Mouse (Mus musculus): ENCODE measurements around the gene Ralgapb.

Gene Ralgapb

DNA sequence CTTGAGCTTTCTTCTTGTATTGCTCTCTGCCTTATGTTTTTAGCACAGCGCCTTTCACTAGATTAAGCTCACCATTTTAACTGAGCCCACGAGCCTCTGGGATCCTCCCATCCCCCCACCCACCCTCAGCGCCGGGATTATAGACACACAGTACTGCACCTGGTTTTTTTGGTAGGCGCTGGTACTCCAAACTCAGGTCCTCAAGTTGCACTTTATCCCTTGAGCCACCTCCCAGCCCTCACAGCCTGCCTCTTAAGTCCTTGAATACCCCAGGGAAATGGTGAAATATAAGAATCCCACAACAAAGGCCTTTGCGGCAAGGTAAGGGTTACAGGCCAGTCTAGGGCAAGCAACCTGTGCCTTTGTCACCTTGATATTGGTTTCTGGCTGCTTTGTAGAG lies 110.2 kb downstream of the Ralgapb start:
- no peak for DNase-seq

DNA sequence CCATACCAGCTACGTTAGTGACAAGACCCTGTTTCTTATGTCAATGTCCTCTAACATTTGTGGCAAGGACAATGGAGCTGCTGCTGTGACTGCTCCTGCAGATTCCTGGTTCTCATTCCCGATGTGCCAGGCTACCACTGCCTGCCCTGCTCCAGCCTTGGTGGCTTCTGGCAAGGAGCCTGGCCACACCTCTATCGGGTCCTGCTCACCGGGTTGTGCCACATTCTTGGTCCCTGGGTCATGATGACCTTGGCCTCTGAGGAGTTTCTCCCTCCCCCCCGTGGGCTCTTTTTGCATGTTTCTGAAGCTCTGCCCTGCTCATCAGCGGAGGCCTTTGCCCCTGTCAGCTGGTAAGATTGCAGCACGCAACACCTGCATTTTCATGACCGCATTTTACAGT lies 113.4 kb downstream of the Ralgapb start:
- peak; percentile 49 to 67 for DNase-seq

DNA sequence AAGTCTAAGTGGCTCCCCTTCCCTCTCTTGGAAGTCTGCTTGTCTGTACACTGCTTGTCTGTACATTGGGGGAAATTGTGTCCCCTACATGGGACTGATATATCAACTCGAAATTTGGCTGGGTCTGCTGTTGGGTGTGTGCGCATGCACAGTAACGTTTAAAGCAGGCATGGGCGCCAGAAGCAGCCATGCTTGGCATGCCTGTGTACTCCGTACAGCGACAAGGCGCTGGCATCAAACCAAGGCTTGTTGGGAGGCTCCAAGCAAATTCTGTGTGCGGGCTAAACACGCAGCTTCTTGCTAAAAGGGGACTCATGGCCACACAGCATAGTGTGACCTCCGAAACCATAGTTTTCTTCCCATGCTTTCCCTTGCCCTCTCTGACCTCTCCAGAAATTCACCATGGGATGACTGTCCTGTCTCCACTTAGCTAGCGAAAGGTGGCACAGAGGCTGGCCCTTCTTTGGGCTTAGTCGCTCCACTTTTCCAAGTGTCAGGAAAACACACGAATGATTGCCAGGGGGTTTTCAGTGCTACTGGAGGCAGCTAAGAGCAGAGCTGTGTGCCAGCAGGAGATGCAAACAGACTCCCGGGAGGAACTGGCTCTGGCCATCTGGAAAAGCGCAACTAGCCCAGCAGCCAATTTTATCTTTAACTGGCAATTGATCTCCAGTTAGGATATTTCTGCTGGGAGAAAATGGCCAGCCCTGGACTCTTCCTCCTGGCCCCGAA lies 114.6 kb downstream of the Ralgapb start:
- DNase-seq: peak in 1 of 2 experiments; percentile 24

DNA sequence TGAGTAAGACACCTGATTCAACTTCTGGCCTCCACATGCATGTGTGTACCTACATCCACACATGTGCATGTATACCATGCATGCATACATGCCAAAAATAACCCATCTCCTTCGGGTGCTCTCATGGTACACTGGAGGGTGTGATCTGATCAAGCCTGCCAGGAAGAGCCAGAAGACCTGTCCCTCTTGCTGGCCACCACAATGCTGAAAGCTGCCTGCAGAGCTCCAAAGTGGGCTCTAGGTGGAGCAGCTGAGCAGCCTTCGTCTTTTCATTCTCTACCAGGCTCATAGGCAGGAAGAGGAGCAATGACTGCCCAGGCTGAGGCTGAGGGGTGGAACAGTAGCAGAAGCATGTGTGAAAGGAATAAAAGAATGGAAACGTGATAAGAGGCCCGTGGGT lies 124.4 kb downstream of the Ralgapb start:
- peak; percentile 72 for DNase-seq

DNA sequence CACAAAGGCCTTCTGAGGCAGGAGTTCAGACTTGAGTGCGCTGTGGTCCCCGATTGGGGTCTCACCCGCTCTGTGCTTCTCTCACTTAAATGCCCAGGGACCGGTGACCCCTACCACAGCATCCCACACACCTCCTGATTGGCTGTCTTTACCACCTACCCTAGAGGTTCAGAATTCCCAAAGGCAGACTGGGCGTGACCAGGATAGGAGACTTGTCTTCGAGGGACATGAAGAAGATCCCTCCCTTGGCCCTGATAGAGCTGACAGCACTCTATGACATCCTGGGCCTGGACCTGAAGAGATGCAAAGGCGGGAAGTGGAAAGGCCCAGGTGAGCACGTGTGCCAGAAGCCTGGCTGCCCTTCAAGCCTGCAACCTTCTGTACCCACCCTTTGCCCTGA lies 124.9 kb downstream of the Ralgapb start:
- DNase-seq: no peak

DNA sequence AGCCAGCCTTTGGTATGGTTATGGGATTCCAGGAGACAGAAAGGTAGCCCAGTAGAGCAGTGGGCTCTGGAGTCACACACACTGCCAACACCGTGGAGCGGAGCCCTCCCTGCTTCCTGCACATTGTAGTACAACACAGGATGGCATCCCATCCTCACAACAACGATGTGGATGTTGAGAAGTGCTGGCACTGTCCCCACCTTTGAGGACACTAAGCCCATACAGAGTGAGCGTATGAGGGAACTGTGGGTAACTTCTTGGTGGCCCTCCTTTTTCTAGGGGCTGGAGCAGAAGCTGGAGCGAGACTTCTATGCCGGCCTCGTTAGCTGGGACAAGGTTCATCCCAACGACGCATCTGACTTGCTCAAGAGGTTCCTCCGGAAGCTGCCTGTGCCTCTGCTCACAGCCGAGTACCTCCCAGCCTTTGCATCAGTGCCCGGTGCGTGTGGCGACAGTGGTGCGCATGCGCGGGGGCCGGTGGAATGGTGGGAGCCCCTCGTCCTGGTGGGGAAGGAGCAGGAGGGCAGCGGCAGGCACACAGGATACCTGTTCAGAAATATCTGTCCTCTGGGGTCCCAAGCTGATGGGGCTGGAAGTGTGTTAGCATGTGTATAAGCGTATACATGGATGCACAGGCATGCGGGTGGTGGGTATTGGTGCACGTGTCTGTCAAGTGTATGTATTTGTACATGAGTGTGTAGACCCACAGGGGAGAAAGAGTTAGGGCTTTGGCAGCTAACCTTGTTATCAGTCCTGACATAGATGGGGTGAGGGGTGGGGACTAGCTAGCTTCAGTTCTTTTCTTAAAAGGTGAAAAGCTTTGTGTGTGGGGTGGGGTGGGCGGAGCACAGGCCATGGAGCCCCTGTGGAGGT lies 130.0 kb downstream of the Ralgapb start:
- no peak for DNase-seq

DNA sequence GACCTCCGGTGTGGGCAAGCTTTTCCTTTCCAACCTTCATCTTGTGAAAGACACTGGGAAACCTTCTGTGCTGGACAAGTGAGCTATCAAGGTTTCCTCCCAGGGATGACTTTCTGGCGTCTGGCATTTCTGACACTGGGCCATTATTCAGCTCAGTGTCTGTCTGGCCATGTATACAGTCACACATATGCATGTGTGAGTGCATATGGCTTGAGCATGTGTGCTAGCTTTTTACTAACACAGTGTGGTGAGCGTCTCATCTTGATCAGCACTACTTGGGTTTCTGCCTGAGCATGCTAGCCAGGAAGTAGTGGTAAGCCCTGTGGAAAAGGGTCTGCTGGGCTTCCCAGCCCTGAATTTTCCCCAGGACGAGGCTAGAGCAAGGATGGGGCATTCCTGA lies 131.6 kb downstream of the Ralgapb start:
- DNase-seq: no peak

DNA sequence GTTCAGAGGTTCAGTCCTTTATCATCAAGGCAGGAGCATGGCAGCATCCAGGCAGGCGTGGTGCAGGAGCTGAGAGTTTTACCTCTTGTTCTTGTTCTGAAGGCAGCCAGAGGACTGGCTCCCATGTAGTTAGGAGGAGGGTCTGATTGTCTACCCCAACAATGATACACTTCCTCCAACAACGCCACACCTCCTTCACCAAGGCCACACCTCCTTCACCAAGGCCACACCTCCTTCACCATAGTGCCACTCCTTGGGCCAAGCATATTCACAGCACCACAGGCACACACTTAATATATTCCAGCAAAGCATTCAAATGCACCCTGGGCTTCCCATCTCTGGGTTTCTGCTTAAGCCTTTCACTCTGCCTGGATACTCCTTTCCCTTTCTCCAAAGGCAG lies 135.6 kb downstream of the Ralgapb start:
- DNase-seq: no peak

DNA sequence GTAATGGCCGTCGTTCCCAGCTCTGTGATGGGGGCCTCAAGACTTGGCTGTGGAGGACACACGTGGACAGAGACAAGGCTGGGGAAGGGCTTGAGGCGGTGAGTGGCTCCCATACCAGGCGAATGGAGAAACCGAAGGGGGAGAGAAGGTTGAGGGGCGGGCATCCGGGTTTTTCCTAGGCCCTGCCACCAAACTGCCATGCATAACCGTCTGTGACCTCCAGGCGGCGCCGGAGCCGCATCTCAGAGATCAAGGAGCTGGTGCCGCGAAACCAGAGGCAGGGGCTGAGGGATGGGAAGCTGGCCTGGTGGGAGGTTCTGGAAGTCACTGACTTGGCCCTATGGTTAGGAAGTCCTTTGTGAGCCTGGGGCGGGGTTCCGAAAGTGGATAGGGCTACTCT lies 137.1 kb downstream of the Ralgapb start:
- DNase-seq: peak; percentile 89 to 91

Data from kidney, postnatal 4 days (tissue).